Mouse (Mus musculus) neural tube, embryonic 13.5 days (tissue): Measurements from ENCODE around the gene Shank2. TPM values are rescaled to one million over a fixed set of nuclear protein-coding genes. Genes with fewer than 3 reads are reported as not detected.

ENCODE experiments used
- ATAC-seq: fragments of 200-750 bp; cut with Nextera tagmentation; 2 replicates; pipeline ENCODE4 v1.8.0; 2017; ENCODE audit warnings: low read depth, mild to moderate bottlenecking, moderate TSS enrichment, moderate library complexity
- H3K27ac ChIP-seq: fragments of 300-500 bp; sonication (generic); replicated peaks from 2 replicates; pipeline ENCODE4 v1.5.1; 2015; ENCODE audit warnings: moderate library complexity, mild to moderate bottlenecking, inconsistent platforms
- H3K27me3 ChIP-seq: fragments of 300-500 bp; sonication (generic); 2 replicates; pipeline ENCODE4 v1.6.1; 2015; ENCODE audit warnings: mild to moderate bottlenecking, inconsistent platforms
- H3K36me3 ChIP-seq: fragments of 300-500 bp; sonication (generic); 2 replicates; pipeline ENCODE4 v1.6.1; 2015; ENCODE audit warnings: mild to moderate bottlenecking, inconsistent platforms
- H3K4me1 ChIP-seq: fragments of 300-500 bp; sonication (generic); replicated peaks from 2 replicates; pipeline ENCODE4 v1.6.1; 2015; ENCODE audit warnings: inconsistent platforms
- H3K4me2 ChIP-seq: fragments of 300-500 bp; sonication (generic); 2 replicates; pipeline ENCODE4 v1.6.1; 2015; ENCODE audit warnings: inconsistent platforms, mild to moderate bottlenecking, moderate library complexity
- H3K4me3 ChIP-seq: fragments of 300-500 bp; sonication (generic); 2 replicates; pipeline ENCODE4 v1.5.1; 2015; ENCODE audit warnings: mild to moderate bottlenecking, inconsistent platforms
- H3K9ac ChIP-seq: fragments of 300-500 bp; sonication (generic); 2 replicates; pipeline ENCODE4 v1.6.1; 2015; ENCODE audit warnings: moderate library complexity, mild to moderate bottlenecking, inconsistent platforms
- H3K9me3 ChIP-seq: fragments of 300-500 bp; sonication (generic); 2 replicates; pipeline ENCODE4 v1.6.1; 2016; ENCODE audit warnings: inconsistent platforms
- WGBS: fragments of 180-500 bp; shearing (Covaris S2); methylation state at CpG from one replicate; pipeline ENCODE4 v1.1.7; 2015; 5-methylcytosine and 5-hydroxymethylcytosine counted together
- polyA plus RNA-seq: library from polyadenylated mRNA; unstranded; fragments of >200 nt; fragmentation: Nextera tagmentation; extraction: Ambion mirVana; gene quantifications from 2 replicates; pipeline ENCODE4 v1.2.1, GENCODE M21; 2015

Shank2 gene
- polyA plus RNA-seq, 1 experiment from 2014 or later, result 6.7 TPM

GRCm38 (mm10) chr7:144268329-144268728 is 266.6 kb downstream of the Shank2 start:
- Histone ChIP-seq H3K27ac (no peak overlapping the region), H3K4me3 (no peak overlapping the region), H3K4me1 (no peaks in the 10 kb centered on the region), H3K9me3 (no peaks in the 10 kb centered on the region), H3K27me3 (peaks cover 10% of the 10 kb centered on the region), H3K9ac (no peak overlapping the region), H3K4me2 (no peak overlapping the region), H3K36me3 (no peaks in the 10 kb centered on the region)
- ATAC-seq, result no peak
- WGBS, result 89% methylated on average over 7 of the region's 7 CpGs

GRCm38 (mm10) chr7:144268778-144269177 is 267.1 kb downstream of the Shank2 start:
- H3K4me2 ChIP-seq, result no peak overlapping the region
- H3K4me1 ChIP-seq, result no peaks in the 10 kb centered on the region
- H3K4me3 ChIP-seq, result no peak overlapping the region
- H3K27ac ChIP-seq, result no peak overlapping the region
- no peak overlapping the region for H3K9ac ChIP-seq
- no peaks in the 10 kb centered on the region for H3K9me3 ChIP-seq
- WGBS, result 85% methylated on average over 4 of the region's 4 CpGs
- H3K36me3 ChIP-seq, result no peaks in the 10 kb centered on the region
- H3K27me3 ChIP-seq, result peaks cover 10% of the 10 kb centered on the region
- no peak for ATAC-seq

GRCm38 (mm10) chr7:144271074-144271473 is 269.3 kb downstream of the Shank2 start:
- H3K9ac ChIP-seq, result no peak overlapping the region
- WGBS, result 92% methylated on average over 2 of the region's 2 CpGs

GRCm38 (mm10) chr7:144278703-144279102 is 277.0 kb downstream of the Shank2 start:
- H3K9ac ChIP-seq, result no peak overlapping the region
- H3K36me3 ChIP-seq, result no peaks in the 10 kb centered on the region
- no peak for ATAC-seq
- H3K27me3 ChIP-seq, result 0 out of 2 replicates have a peak, but pooled peaks cover 3% of the 10 kb centered on the region
- H3K9me3 ChIP-seq, result no peaks in the 10 kb centered on the region
- peak overlapping the region; percentile 55; the same call in 1 of the 2 replicates for H3K27ac ChIP-seq
- no peak overlapping the region for H3K4me3 ChIP-seq
- H3K4me2 ChIP-seq, result no peak overlapping the region
- WGBS, result 73% methylated on average over 4 of the region's 4 CpGs
- H3K4me1 ChIP-seq, result peaks cover 29% of the 10 kb centered on the region

More at GRCm38 (mm10) chr7:144271074-144271473, 269.3 kb downstream of the Shank2 start:
- H3K4me2 ChIP-seq, result no peak overlapping the region
- no peak for ATAC-seq
- H3K36me3 ChIP-seq, result no peaks in the 10 kb centered on the region
- H3K4me1 ChIP-seq, result no peaks in the 10 kb centered on the region
- H3K4me3 ChIP-seq, result no peak overlapping the region
- H3K9me3 ChIP-seq, result no peaks in the 10 kb centered on the region
- H3K27ac ChIP-seq, result no peak overlapping the region
- peaks cover 10% of the 10 kb centered on the region for H3K27me3 ChIP-seq

GRCm38 (mm10) chr7:144283701-144284100 is 282.0 kb downstream of the Shank2 start:
- Histone ChIP-seq H3K9me3 (no peaks in the 10 kb centered on the region), H3K27ac (peak overlapping the region; percentile 98), H3K4me2 (peak overlapping the region; percentile 88), H3K4me1 (peaks cover 66% of the 10 kb centered on the region), H3K36me3 (no peaks in the 10 kb centered on the region), H3K9ac (peak overlapping the region; percentile 87), H3K4me3 (peak overlapping the region; percentile 58), H3K27me3 (0 out of 2 replicates have a peak, but pooled peaks cover 3% of the 10 kb centered on the region)
- ATAC-seq, result peak; percentile 37; the same call in 1 of the 2 replicates
- WGBS, result 8% methylated on average over 6 of the region's 6 CpGs

GRCm38 (mm10) chr7:144284241-144285065 is 282.7 kb downstream of the Shank2 start:
- H3K4me1 ChIP-seq, result peaks cover 68% of the 10 kb centered on the region

GRCm38 (mm10) chr7:144285066-144285633 is 283.4 kb downstream of the Shank2 start:
- H3K4me2 ChIP-seq, result peak overlapping the region; percentile 88
- peak overlapping the region; percentile 58 for H3K4me3 ChIP-seq
- 0 out of 2 replicates have a peak, but pooled peaks cover 3% of the 10 kb centered on the region for H3K27me3 ChIP-seq
- peak; percentile 11 for ATAC-seq
- no peaks in the 10 kb centered on the region for H3K9me3 ChIP-seq
- H3K27ac ChIP-seq, result peak overlapping the region; percentile 98
- peaks cover 75% of the 10 kb centered on the region for H3K4me1 ChIP-seq
- H3K9ac ChIP-seq, result peak overlapping the region; percentile 87
- WGBS, result 17% methylated on average over 5 of the region's 5 CpGs
- H3K36me3 ChIP-seq, result no peaks in the 10 kb centered on the region

More at GRCm38 (mm10) chr7:144284241-144285065, 282.7 kb downstream of the Shank2 start:
- Histone ChIP-seq H3K4me2 (peak overlapping the region; percentile 88), H3K9me3 (no peaks in the 10 kb centered on the region), H3K9ac (peak overlapping the region; percentile 87), H3K36me3 (no peaks in the 10 kb centered on the region), H3K27me3 (0 out of 2 replicates have a peak, but pooled peaks cover 3% of the 10 kb centered on the region), H3K27ac (peak overlapping the region; percentile 98), H3K4me3 (peak overlapping the region; percentile 58)
- ATAC-seq, result peak; percentile 88
- under 1% methylated on average over 43 of the region's 45 CpGs for WGBS

- no peak for ATAC-seq
- peak overlapping the region; percentile 98; the same call in 1 of the 2 replicates for H3K27ac ChIP-seq
- peak overlapping the region; percentile 87 for H3K9ac ChIP-seq
- H3K36me3 ChIP-seq, result no peaks in the 10 kb centered on the region
- H3K4me2 ChIP-seq, result peak overlapping the region; percentile 88
- H3K9me3 ChIP-seq, result no peaks in the 10 kb centered on the region
- peak overlapping the region; percentile 58 for H3K4me3 ChIP-seq
- WGBS, result 67% methylated on average over 4 of the region's 4 CpGs
- H3K4me1 ChIP-seq, result peaks cover 83% of the 10 kb centered on the region
- 0 out of 2 replicates have a peak, but pooled peaks cover 3% of the 10 kb centered on the region for H3K27me3 ChIP-seq
Measured at GRCm38 (mm10) chr7:144285912-144286311, 284.2 kb downstream of the Shank2 start.

GRCm38 (mm10) chr7:144287991-144288390 is 286.3 kb downstream of the Shank2 start:
- Histone ChIP-seq H3K27ac (0 out of 2 replicates have a peak overlapping the region, but pooled peaks have one; percentile 14), H3K4me1 (peaks cover 93% of the 10 kb centered on the region), H3K36me3 (no peaks in the 10 kb centered on the region), H3K27me3 (no peaks in the 10 kb centered on the region), H3K4me3 (peak overlapping the region; percentile 4; the same call in 1 of the 2 replicates), H3K9me3 (no peaks in the 10 kb centered on the region), H3K4me2 (peak overlapping the region; percentile 88), H3K9ac (0 out of 2 replicates have a peak overlapping the region, but pooled peaks have one; percentile 35)
- no peak for ATAC-seq
- 58% methylated on average over 6 of the region's 6 CpGs for WGBS

GRCm38 (mm10) chr7:144291478-144291877 is 289.8 kb downstream of the Shank2 start:
- 55% methylated on average over 7 of the region's 7 CpGs for WGBS
- Histone ChIP-seq H3K9ac (peak overlapping the region; percentile 28; the same call in 1 of the 2 replicates), H3K4me3 (no peak overlapping the region), H3K27me3 (no peaks in the 10 kb centered on the region), H3K27ac (peak overlapping the region; percentile 82), H3K9me3 (no peaks in the 10 kb centered on the region), H3K4me1 (peaks cover 81% of the 10 kb centered on the region), H3K4me2 (no peak overlapping the region), H3K36me3 (no peaks in the 10 kb centered on the region)
- no peak for ATAC-seq

GRCm38 (mm10) chr7:144293611-144294010 is 291.9 kb downstream of the Shank2 start:
- Histone ChIP-seq H3K4me1 (peaks cover 59% of the 10 kb centered on the region), H3K27me3 (no peaks in the 10 kb centered on the region), H3K36me3 (no peaks in the 10 kb centered on the region), H3K27ac (no peak overlapping the region), H3K4me2 (no peak overlapping the region), H3K9me3 (no peaks in the 10 kb centered on the region), H3K4me3 (no peak overlapping the region), H3K9ac (no peak overlapping the region)
- WGBS, result 76% methylated on average over 3 of the region's 3 CpGs
- no peak for ATAC-seq
